Mouse (Mus musculus): Measurements from ENCODE around the gene Evi2b. TPM values are rescaled to one million over a fixed set of nuclear protein-coding genes. Genes with fewer than 3 reads are reported as not detected.

Evi2b gene
- polyA plus RNA-seq, 1 experiment from 2014 or later = not detected

DNA sequence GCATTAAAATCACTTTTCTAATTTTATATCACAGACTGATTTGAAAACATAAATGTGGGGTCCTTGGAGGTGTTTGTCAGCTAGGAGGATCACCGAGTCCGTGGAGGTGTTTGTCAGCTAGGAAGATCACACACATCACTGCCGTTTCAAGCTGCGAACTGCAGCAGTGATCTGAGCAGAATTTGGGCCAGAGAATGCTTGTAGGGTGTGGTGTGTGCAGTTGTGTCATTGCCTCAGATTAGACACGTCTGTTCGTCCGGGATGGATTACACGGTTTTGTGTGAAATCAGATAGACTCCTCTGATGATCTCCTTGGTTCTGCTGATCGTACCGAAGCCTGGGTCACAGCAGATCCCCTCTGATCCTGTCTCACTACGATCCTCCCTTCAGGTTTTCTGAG, 7.2 kb upstream of the Evi2b start:
- H3K4me1 ChIP-seq (replicated peaks) = peaks cover 11% of the 10 kb centered on the region
- no peak overlapping the region for H3K9ac ChIP-seq (replicated peaks)
- no peak overlapping the region for H3K27ac ChIP-seq
- 82% methylated on average over 11 of the region's 11 CpGs for WGBS
- H3K4me2 ChIP-seq (replicated peaks) = no peak overlapping the region
- no peak overlapping the region for H3K4me3 ChIP-seq (replicated peaks)
- H3K36me3 ChIP-seq = peaks cover 9% of the 10 kb centered on the region
- no peaks in the 10 kb centered on the region for H3K27me3 ChIP-seq
- no peaks in the 10 kb centered on the region for H3K9me3 ChIP-seq
- no peak for ATAC-seq

DNA sequence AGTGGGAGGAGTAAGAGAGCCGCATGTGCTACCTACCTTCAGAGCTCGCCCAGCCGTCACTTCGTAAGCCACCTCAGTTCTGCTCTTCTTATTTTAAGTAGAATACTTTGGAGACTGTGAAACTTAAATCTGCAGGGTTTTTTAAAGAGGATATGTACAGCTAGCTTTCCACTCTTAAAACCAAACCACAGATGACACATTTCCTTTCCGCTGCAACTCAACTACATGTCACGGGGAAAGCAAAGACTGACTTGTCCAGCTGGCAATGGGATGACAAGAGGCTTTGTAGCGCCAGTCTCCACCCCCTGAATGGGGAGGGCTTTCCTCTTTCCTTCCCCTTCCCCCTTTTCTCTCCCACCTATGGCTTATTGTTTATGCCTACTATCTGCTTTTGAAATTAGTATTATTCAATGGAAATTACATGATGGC, 6.8 kb upstream of the Evi2b start, which contains the start of the genes Evi2 and Evi2a:
TSS of gene Evi2 (minus strand) at position 257 of the 429 bp plus-strand sequence.
TSS of gene Evi2a (minus strand) at position 277 of the 429 bp plus-strand sequence.
- Histone ChIP-seq H3K9me3 (no peaks in the 10 kb centered on the region), H3K4me3 (replicated peaks) (no peak within 1 kb of the TSS), H3K27me3 (no peaks in the 10 kb centered on the region), H3K4me1 (replicated peaks) (peaks cover 11% of the 10 kb centered on the region), H3K9ac (replicated peaks) (no peak within 1 kb of the TSS), H3K36me3 (peaks cover 7% of the 10 kb centered on the region), H3K4me2 (replicated peaks) (no peak within 1 kb of the TSS), H3K27ac (no peak within 1 kb of the TSS)
- 84% methylated on average over 7 of the region's 7 CpGs for WGBS
- no peak for ATAC-seq

DNA sequence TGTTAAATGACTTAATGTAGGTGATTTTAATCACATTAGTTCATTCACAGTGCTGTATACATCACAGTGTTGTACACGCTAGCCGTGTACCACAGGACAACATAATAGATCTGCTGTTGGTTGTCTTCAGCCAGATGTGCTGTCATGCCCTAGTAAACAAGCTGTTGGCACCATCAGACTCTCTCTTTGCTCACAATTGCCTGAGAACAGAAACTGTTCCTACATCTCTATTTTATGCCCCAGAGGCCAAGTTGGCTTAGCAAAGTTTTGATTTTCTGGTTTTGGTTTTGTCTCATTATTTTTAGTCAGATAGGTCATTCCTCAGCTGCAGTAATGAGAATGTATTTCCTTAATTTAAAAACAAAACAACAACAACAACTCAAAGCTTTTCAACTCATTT, 6.2 kb upstream of the Evi2b start:
- WGBS = 88% methylated on average over 2 of the region's 2 CpGs
- Histone ChIP-seq H3K9me3 (no peaks in the 10 kb centered on the region), H3K4me1 (replicated peaks) (peaks cover 10% of the 10 kb centered on the region), H3K4me3 (replicated peaks) (no peak overlapping the region), H3K27me3 (no peaks in the 10 kb centered on the region), H3K4me2 (replicated peaks) (no peak overlapping the region), H3K27ac (no peak overlapping the region), H3K36me3 (peaks cover 11% of the 10 kb centered on the region), H3K9ac (replicated peaks) (no peak overlapping the region)
- no peak for ATAC-seq

DNA sequence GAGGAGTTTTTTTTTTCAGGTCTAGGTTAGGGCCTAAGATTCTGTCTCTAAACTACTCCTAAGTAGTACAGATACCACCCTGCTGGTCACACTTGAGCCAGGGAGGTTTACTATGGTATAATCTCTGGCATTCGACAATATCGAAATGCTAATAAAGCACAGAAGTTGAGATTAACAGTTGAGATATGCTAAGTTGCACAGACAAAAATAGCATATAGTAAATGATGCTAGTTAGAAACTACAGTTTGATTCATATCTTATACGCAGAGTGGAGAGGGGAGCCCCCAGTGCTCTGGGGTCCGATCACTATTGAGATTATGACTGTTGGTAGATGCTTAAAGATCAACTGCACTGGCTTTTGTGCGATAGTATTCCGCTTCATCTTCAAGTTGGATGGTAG, 5.7 kb upstream of the Evi2b start:
- Histone ChIP-seq H3K4me2 (replicated peaks) (no peak overlapping the region), H3K9me3 (no peaks in the 10 kb centered on the region), H3K27ac (no peak overlapping the region), H3K9ac (replicated peaks) (no peak overlapping the region), H3K4me1 (replicated peaks) (peaks cover 5% of the 10 kb centered on the region), H3K36me3 (peaks cover 13% of the 10 kb centered on the region), H3K4me3 (replicated peaks) (no peak overlapping the region), H3K27me3 (no peaks in the 10 kb centered on the region)
- ATAC-seq = no peak
- 98% methylated on average over 6 of the region's 6 CpGs for whole genome bisulfite sequencing

DNA sequence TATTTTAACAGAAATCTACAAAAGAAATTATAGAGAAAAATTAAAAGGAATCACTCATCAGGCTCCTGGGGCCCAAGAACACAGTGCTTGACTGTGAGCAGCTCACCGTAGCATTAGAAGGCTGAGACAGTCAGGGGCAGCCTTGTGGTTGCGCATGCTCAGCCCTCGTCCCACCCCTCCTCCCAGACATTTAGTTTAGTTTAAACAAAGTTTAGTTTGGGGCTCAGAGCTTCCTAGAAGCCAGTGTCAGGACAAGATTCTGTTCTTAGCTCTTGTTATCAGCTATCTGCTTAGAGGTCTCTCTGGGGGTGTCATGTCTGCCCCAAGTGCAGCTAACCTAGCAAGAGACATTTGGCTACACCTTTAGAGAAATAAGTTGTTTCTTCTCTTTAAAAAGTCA, 5.0 kb upstream of the Evi2b start:
- ATAC-seq = no peak
- Histone ChIP-seq H3K4me1 (replicated peaks) (no peaks in the 10 kb centered on the region), H3K27ac (no peak overlapping the region), H3K9ac (replicated peaks) (no peak overlapping the region), H3K4me3 (replicated peaks) (no peak overlapping the region), H3K4me2 (replicated peaks) (no peak overlapping the region), H3K36me3 (peaks cover 13% of the 10 kb centered on the region), H3K9me3 (no peaks in the 10 kb centered on the region), H3K27me3 (no peaks in the 10 kb centered on the region)
- WGBS = 89% methylated on average over 3 of the region's 3 CpGs

DNA sequence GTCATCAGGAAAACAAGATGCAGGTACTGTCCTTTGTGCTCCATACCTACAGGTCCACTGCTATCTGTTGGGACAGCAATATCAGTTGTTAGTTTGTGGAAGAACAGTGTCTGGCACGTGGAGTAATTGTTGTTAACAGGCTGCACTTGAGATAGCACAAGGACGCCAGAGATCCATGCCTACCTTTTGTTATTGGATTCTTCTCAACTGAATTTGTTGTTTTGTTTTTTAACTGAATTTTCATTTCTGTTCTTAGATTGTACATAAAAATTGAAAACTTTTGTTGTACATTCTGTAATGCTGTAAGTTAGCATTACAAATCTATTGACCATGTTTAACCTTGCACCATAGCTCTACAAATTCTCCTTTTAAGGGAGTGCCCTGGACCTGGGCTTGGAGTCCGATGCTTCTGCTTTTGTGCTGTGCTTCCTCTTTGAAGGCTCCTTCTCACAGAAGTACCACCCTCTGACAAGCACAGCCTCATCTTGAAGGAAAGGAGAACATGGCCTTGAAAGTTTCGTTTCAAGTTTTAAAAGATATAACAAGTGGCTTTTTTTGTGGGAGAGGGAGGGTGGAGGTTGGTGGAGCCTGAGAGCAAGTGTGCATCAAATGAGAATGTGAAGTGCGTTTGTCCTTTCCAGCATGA, 4.3 kb upstream of the Evi2b start:
- no peak overlapping the region for H3K27ac ChIP-seq
- H3K4me1 ChIP-seq (replicated peaks) = no peaks in the 10 kb centered on the region
- no peak overlapping the region for H3K4me2 ChIP-seq (replicated peaks)
- no peak for ATAC-seq
- H3K9me3 ChIP-seq = no peaks in the 10 kb centered on the region
- WGBS = 94% methylated on average over 5 of the region's 5 CpGs
- no peak overlapping the region for H3K9ac ChIP-seq (replicated peaks)
- no peaks in the 10 kb centered on the region for H3K27me3 ChIP-seq
- peaks cover 13% of the 10 kb centered on the region for H3K36me3 ChIP-seq
- H3K4me3 ChIP-seq (replicated peaks) = no peak overlapping the region

DNA sequence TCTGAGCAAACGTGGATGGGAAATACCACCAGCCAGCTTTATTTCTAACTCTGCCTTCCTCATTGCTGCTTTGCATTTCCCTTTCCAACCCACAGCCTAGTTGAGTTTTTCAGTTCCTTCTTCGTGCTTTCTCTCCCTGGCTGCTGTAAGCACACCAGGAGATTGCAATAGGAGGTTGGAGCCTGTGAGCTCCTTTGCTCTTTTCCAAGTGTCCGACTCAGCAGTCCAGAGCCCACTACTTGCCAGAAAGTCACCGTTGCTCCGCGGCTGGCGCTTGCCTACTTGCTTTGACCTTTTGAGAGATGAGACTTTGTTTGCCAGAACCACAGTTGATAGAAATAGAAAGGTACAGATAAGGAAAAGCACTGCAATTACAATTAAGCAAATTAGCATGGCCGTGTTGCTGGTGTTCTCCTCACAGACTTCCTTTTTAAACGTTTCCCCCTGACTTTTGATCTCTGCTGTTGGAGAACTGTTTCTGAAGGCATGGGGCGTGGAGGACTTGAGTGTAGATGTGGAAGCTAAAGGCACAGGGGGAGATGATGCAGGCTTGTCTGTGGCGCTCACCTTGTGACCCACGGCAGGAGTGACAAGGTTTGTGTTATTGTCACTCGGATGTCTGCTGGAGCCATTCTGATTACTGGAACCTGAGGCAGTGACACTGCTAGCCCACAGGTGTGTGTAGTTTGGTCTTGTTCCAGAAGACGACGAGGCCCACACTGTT, 3.6 kb upstream of the Evi2b start:
- 88% methylated on average over 15 of the region's 15 CpGs for WGBS
- Histone ChIP-seq H3K27ac (no peak overlapping the region), H3K4me2 (replicated peaks) (no peak overlapping the region), H3K4me3 (replicated peaks) (no peak overlapping the region), H3K9me3 (no peaks in the 10 kb centered on the region), H3K36me3 (peaks cover 13% of the 10 kb centered on the region), H3K4me1 (replicated peaks) (no peaks in the 10 kb centered on the region), H3K27me3 (no peaks in the 10 kb centered on the region), H3K9ac (replicated peaks) (no peak overlapping the region)
- ATAC-seq = no peak

DNA sequence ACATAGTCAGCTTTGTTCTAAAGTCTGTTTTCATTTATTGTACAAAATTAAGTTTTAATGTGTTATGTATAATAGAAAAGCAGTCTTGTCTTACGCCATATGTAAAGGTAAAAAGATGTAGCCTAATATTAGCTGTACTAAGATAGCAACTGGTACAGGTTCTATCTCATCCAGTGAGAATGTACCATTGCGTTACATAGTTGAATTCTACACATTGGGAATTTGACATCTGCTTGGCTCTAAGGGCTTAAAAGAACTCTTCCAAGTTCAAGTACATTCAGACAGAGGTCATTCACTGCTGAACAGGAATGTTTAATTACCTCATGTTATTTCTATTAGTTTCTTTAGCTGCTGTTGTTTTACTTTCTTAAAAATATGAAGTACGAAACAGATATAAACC, 3.0 kb upstream of the Evi2b start:
- 95% methylated on average over 3 of the region's 3 CpGs for WGBS
- H3K9ac ChIP-seq (replicated peaks) = no peak overlapping the region
- no peak overlapping the region for H3K27ac ChIP-seq
- H3K9me3 ChIP-seq = no peaks in the 10 kb centered on the region
- no peaks in the 10 kb centered on the region for H3K27me3 ChIP-seq
- peaks cover 8% of the 10 kb centered on the region for H3K36me3 ChIP-seq
- no peak overlapping the region for H3K4me2 ChIP-seq (replicated peaks)
- H3K4me1 ChIP-seq (replicated peaks) = no peaks in the 10 kb centered on the region
- ATAC-seq = no peak
- H3K4me3 ChIP-seq (replicated peaks) = no peak overlapping the region

DNA sequence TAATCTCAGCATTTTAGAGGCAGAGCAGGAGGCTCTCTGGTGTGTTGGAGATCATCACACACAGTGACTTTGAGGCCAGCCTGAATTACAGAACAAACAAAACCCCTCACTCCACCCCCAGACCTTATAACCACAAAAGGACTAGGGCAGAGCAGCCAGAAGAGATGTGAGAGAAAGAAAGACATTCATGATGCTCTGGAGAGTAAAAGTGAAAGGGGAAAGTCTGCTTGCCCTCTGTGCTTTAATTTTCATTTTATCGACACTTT, 681 bp upstream of the Evi2b start:
- 100% methylated on average over 1 of the region's 1 CpGs for WGBS
- H3K9ac ChIP-seq (replicated peaks) = no peak overlapping the region
- no peaks in the 10 kb centered on the region for H3K4me1 ChIP-seq (replicated peaks)
- no peak overlapping the region for H3K27ac ChIP-seq
- H3K36me3 ChIP-seq = peaks cover 6% of the 10 kb centered on the region; the same call in 1 of the 2 replicates
- H3K9me3 ChIP-seq = no peaks in the 10 kb centered on the region
- no peak overlapping the region for H3K4me3 ChIP-seq (replicated peaks)
- no peak overlapping the region for H3K4me2 ChIP-seq (replicated peaks)
- no peak for ATAC-seq
- H3K27me3 ChIP-seq = no peaks in the 10 kb centered on the region

DNA sequence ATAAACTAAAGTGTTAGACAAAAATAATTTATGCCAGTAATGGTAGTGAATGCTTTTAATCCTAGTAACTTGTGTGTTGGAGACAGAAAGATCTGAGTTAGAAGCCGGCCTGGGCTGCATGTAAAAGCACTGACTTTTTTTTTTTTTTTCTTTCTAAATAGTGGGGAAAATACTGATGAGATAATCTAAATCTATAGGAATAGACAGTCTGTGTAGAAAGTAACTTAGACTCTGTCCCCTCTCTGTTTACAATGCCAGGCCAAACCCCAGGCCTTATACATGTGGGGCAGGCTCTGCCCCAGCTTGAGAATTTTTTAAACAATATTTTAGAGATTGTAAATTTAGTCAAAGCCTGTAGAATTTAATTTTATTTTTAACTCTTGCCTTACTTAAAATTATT, 618 bp downstream of the Evi2b start:
- Histone ChIP-seq H3K4me3 (replicated peaks) (no peak overlapping the region), H3K27ac (no peak overlapping the region), H3K4me1 (replicated peaks) (0 out of 2 replicates have a peak, but pooled peaks cover 3% of the 10 kb centered on the region), H3K36me3 (peaks cover 6% of the 10 kb centered on the region; the same call in 1 of the 2 replicates), H3K9ac (replicated peaks) (no peak overlapping the region), H3K27me3 (no peaks in the 10 kb centered on the region), H3K4me2 (replicated peaks) (no peak overlapping the region), H3K9me3 (no peaks in the 10 kb centered on the region)
- ATAC-seq = no peak
- 83% methylated on average over 1 of the region's 1 CpGs for WGBS

DNA sequence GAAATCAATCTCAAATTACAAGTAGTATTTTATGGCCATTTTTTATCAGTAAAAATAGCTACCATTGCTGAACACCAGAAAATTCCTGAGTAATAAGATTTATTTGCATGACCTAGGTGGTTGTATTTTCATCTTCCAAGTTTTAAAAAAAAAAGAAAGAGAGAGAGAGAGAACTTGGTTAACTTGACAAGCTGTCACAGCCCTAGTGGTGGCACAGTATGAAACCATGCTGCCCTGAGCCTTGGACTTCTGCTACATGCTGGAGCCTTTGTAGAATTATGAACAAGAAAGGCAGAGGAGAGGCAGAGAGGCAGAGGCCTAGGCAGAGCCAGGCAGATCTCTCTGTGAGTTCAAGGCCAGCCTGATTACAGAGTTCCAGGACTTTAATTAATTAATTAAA, 1.6 kb downstream of the Evi2b start:
- H3K27ac ChIP-seq = no peak overlapping the region
- no peak overlapping the region for H3K4me3 ChIP-seq (replicated peaks)
- no peaks in the 10 kb centered on the region for H3K27me3 ChIP-seq
- no peak overlapping the region for H3K9ac ChIP-seq (replicated peaks)
- no peak overlapping the region for H3K4me2 ChIP-seq (replicated peaks)
- H3K9me3 ChIP-seq = no peaks in the 10 kb centered on the region
- peaks cover 6% of the 10 kb centered on the region; the same call in 1 of the 2 replicates for H3K36me3 ChIP-seq
- 0 out of 2 replicates have a peak, but pooled peaks cover 3% of the 10 kb centered on the region for H3K4me1 ChIP-seq (replicated peaks)
- no peak for ATAC-seq

DNA sequence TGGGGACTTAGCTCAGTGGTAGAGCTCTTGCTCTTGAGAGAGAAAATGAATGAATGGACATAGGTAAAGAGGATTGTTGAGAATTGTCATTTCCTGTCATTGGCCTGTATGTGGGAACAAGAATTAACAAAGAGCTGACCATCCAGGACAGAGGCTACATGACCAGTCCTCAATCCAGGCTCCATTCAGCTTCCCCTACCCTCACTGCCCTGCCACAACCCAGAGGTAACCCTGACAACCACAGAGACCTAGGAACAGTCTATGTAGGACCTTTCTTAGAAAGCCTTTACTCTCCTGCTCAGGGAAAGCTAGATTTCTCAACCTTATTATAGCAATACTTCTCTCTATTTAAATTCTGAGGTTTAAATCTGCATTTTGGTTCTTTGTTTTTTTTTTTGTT, 2.8 kb downstream of the Evi2b start:
- no peak overlapping the region for H3K4me2 ChIP-seq (replicated peaks)
- no peak for ATAC-seq
- H3K4me1 ChIP-seq (replicated peaks) = 0 out of 2 replicates have a peak, but pooled peaks cover 3% of the 10 kb centered on the region
- peaks cover 6% of the 10 kb centered on the region; the same call in 1 of the 2 replicates for H3K36me3 ChIP-seq
- H3K27me3 ChIP-seq = no peaks in the 10 kb centered on the region
- no peak overlapping the region for H3K4me3 ChIP-seq (replicated peaks)
- H3K9me3 ChIP-seq = no peaks in the 10 kb centered on the region
- no peak overlapping the region for H3K27ac ChIP-seq
- no peak overlapping the region for H3K9ac ChIP-seq (replicated peaks)

All from midbrain, embryonic 13.5 days (tissue).